Mouse (Mus musculus) neural tube, embryonic 15.5 days (tissue): ENCODE results near the gene Pappa. TPM values are rescaled to one million over a fixed set of nuclear protein-coding genes. Genes with fewer than 3 reads are reported as not detected.

Experiments
- ATAC-seq: fragments of 200-750 bp; cut with Nextera tagmentation; 2 replicates; pipeline ENCODE4 v1.8.0; 2017; ENCODE audit warnings: mild to moderate bottlenecking, moderate TSS enrichment, moderate library complexity; ENCODE audit not compliant: low FRiP score
- H3K27ac ChIP-seq: fragments of 300-500 bp; sonication (generic); replicated peaks from 2 replicates; pipeline ENCODE4 v1.5.1; 2015; ENCODE audit warnings: mild to moderate bottlenecking, inconsistent platforms
- H3K27me3 ChIP-seq: fragments of 300-500 bp; sonication (generic); replicated peaks from 2 replicates; pipeline ENCODE4 v1.6.1; 2015; ENCODE audit warnings: inconsistent platforms
- H3K36me3 ChIP-seq: fragments of 300-500 bp; sonication (generic); 2 replicates; pipeline ENCODE4 v1.6.1; 2015; ENCODE audit warnings: inconsistent platforms
- H3K4me1 ChIP-seq: fragments of 300-500 bp; sonication (generic); 2 replicates; pipeline ENCODE4 v1.6.1; 2015; ENCODE audit warnings: inconsistent platforms
- H3K4me2 ChIP-seq: fragments of 300-500 bp; sonication (generic); 2 replicates; pipeline ENCODE4 v1.6.1; 2015; ENCODE audit warnings: inconsistent platforms, mild to moderate bottlenecking, moderate library complexity
- H3K4me3 ChIP-seq: fragments of 300-500 bp; sonication (generic); replicated peaks from 2 replicates; pipeline ENCODE4 v1.5.1; 2015; ENCODE audit warnings: mild to moderate bottlenecking, inconsistent platforms
- H3K9ac ChIP-seq: fragments of 300-500 bp; sonication (generic); replicated peaks from 2 replicates; pipeline ENCODE4 v1.6.1; 2015; ENCODE audit warnings: mild to moderate bottlenecking, inconsistent platforms
- H3K9me3 ChIP-seq: fragments of 300-500 bp; sonication (generic); replicated peaks from 2 replicates; pipeline ENCODE4 v1.6.1; 2016; ENCODE audit warnings: inconsistent platforms
- WGBS: fragments of 180-500 bp; shearing (Covaris S2); methylation state at CpG from one replicate; pipeline ENCODE4 v1.1.7; 2015; ENCODE audit warnings: mixed read lengths; 5-methylcytosine and 5-hydroxymethylcytosine counted together
- polyA plus RNA-seq: library from polyadenylated mRNA; unstranded; fragments of >200 nt; fragmentation: Nextera tagmentation; extraction: Ambion mirVana; gene quantifications from 2 replicates; pipeline ENCODE4 v1.2.1, GENCODE M21; 2015

Pappa gene
- polyA plus RNA-seq, 1 experiment from 2014 or later, result 1.1 TPM

DNA sequence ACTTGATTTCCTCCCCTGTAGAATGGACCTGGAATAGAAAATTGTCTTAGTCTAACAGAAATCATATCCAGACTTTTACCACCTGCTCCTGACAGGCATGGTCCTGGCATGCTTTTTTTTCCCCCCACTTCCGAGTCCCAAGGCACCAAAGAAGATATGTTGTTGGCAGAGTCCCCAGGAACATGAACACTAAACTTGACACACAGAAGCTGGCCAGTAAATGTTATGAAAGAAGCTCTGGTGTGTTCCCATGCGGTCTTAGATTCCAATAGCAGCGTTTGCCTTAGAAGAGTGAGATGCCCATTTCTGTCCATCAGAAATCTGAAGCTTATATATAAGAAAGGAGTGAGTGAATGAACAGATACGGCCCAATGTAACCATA lies 155.3 kb downstream of the Pappa start:
- H3K27ac ChIP-seq, result no peak overlapping the region
- H3K9ac ChIP-seq, result no peak overlapping the region
- 54% methylated on average over 4 of the region's 4 CpGs for WGBS

DNA sequence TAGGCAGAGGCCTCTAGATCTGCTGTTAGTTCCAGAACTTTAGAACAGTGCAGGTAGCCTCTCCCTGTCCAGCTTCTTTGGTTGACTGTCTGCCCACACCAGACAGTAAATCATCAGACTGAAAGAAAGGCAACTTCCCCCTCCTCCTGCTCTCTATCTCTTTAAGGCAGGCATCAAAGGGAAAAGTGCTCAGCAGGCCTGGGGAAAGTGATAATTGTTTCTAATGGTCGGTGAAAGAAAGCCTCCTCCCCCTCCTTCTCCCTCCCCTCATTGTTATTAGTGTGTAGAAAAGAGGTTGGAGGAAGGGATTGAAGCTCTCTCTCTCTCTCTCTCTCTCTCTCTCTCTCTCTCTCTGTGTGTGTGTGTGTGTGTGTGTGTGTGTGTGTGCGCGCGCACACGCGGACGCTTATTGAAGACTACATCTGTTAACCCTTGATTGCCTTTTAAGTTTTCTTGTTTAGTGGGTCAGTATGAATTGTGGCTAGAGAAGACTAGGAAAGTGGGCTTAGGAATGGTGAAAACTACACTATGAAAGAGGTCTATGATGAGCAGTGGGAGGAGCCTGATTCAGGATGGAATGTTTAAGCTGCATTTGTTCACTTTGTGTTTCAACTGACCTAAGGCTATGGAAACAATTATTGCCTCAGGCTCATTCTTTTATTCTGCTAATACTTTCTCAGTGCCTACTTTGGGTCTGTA lies 156.2 kb downstream of the Pappa start:
- no peak overlapping the region for H3K27ac ChIP-seq
- H3K27me3 ChIP-seq, result 0 out of 2 replicates have a peak, but pooled peaks cover 7% of the 10 kb centered on the region
- H3K9ac ChIP-seq, result no peak overlapping the region
- H3K9me3 ChIP-seq, result no peaks in the 10 kb centered on the region
- no peaks in the 10 kb centered on the region for H3K36me3 ChIP-seq
- ATAC-seq, result peak; percentile 35; the same call in 1 of the 2 replicates
- no peak overlapping the region for H3K4me3 ChIP-seq
- H3K4me1 ChIP-seq, result 0 out of 2 replicates have a peak, but pooled peaks cover 13% of the 10 kb centered on the region
- 5% methylated on average over 7 of the region's 7 CpGs for WGBS
- no peak overlapping the region for H3K4me2 ChIP-seq

More for the DNA sequence above, 155.3 kb downstream of the Pappa start:
- ATAC-seq, result no peak
- Histone ChIP-seq H3K4me2 (no peak overlapping the region), H3K4me3 (no peak overlapping the region), H3K27me3 (0 out of 2 replicates have a peak, but pooled peaks cover 7% of the 10 kb centered on the region), H3K9me3 (no peaks in the 10 kb centered on the region), H3K4me1 (0 out of 2 replicates have a peak, but pooled peaks cover 13% of the 10 kb centered on the region), H3K36me3 (no peaks in the 10 kb centered on the region)

DNA sequence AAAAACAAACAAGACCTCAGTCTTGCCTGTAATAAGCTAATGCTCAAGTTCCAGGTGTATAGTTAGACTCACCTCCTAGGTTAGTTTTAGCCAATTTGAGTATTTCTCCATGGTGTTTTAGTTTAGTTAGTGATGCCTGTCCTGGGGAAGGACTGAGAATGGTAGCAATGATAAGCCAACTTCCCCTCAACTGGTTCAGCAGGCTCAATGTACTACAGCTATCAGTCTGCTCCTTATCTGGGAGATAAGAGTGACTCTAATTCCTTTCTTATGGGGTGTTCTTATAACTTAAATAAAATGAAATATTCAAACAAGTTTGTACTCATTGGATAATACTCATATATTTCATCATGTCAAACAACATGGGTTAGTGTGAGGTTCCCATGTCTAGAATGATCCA lies 156.9 kb downstream of the Pappa start:
- H3K4me2 ChIP-seq, result no peak overlapping the region
- H3K4me1 ChIP-seq, result 0 out of 2 replicates have a peak, but pooled peaks cover 13% of the 10 kb centered on the region
- no peak overlapping the region for H3K9ac ChIP-seq
- ATAC-seq, result no peak
- no peak overlapping the region for H3K4me3 ChIP-seq
- H3K27ac ChIP-seq, result no peak overlapping the region
- H3K27me3 ChIP-seq, result 0 out of 2 replicates have a peak, but pooled peaks cover 7% of the 10 kb centered on the region
- H3K9me3 ChIP-seq, result no peaks in the 10 kb centered on the region
- H3K36me3 ChIP-seq, result no peaks in the 10 kb centered on the region

DNA sequence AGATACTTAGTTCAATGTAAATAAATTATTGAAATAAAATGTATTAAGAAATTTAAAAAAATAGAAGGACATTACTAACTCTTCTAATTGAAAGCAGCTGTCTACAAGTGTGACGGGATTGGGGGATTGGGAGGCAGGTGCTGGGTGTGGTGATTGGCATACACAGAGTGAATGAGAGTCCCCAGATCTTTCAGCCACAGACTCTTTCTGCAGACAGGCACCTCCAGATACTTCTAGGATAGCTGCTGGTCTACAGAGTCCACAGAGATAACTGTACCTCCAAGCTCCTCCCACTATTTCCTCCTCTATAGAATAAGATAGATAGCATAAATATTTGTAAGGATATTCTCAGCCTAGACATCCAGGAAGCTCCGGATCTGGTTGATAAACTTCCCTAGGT lies 159.6 kb downstream of the Pappa start:
- no peaks in the 10 kb centered on the region for H3K36me3 ChIP-seq
- 0 out of 2 replicates have a peak, but pooled peaks cover 9% of the 10 kb centered on the region for H3K4me1 ChIP-seq
- 93% methylated on average over 2 of the region's 2 CpGs for WGBS
- ATAC-seq, result no peak
- H3K4me2 ChIP-seq, result no peak overlapping the region
- no peak overlapping the region for H3K9ac ChIP-seq
- H3K27me3 ChIP-seq, result 0 out of 2 replicates have a peak, but pooled peaks cover 2% of the 10 kb centered on the region
- no peak overlapping the region for H3K27ac ChIP-seq
- H3K9me3 ChIP-seq, result no peaks in the 10 kb centered on the region
- no peak overlapping the region for H3K4me3 ChIP-seq

DNA sequence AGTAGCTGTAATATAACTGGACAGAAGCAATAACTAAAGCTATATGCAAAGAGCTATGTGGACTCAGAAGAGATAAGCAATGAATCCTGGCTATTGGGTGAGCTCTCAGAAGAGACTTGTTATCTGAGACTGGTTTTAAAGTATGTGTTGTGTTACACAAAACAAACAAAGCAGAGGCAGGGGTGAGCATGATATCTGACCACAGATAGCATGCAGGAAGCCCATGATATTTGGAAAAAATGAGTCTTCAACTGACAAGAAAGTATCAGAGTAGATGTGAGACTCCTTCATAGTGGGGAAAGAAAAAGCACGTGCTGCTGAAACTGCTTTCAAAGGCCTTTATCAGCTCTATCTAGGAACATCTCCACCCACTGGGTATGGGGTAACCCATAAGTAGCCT lies 161.2 kb downstream of the Pappa start:
- Histone ChIP-seq H3K4me1 (0 out of 2 replicates have a peak, but pooled peaks cover 3% of the 10 kb centered on the region), H3K9me3 (no peaks in the 10 kb centered on the region), H3K27me3 (0 out of 2 replicates have a peak, but pooled peaks cover 2% of the 10 kb centered on the region), H3K4me3 (no peak overlapping the region), H3K4me2 (no peak overlapping the region), H3K27ac (no peak overlapping the region), H3K36me3 (no peaks in the 10 kb centered on the region), H3K9ac (no peak overlapping the region)
- ATAC-seq, result no peak
- WGBS, result 73% methylated on average over 1 of the region's 1 CpGs

DNA sequence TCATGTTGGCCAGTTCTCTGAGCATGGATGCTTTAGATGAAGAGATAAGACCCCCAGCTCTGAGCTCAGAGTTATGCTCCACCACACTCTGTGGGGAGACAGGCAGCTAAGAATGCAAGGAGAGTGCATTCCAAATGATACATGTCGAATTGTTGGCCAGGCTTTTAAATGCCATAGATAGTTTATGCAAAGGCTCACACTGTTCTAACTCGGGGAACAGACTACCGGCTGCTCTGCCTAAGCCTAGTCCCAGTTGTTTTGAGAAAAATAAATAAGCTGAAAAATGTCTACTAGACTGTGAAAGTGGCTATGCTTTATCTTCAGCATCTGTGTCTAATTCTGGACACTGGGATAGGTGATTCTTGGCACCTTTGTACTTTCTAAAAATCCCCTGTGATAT lies 165.3 kb downstream of the Pappa start:
- WGBS, result 72% methylated on average over 3 of the region's 3 CpGs
- Histone ChIP-seq H3K9me3 (no peaks in the 10 kb centered on the region), H3K9ac (no peak overlapping the region), H3K4me1 (no peaks in the 10 kb centered on the region), H3K4me2 (no peak overlapping the region), H3K27me3 (no peaks in the 10 kb centered on the region), H3K27ac (no peak overlapping the region), H3K36me3 (no peaks in the 10 kb centered on the region), H3K4me3 (no peak overlapping the region)
- ATAC-seq, result no peak

DNA sequence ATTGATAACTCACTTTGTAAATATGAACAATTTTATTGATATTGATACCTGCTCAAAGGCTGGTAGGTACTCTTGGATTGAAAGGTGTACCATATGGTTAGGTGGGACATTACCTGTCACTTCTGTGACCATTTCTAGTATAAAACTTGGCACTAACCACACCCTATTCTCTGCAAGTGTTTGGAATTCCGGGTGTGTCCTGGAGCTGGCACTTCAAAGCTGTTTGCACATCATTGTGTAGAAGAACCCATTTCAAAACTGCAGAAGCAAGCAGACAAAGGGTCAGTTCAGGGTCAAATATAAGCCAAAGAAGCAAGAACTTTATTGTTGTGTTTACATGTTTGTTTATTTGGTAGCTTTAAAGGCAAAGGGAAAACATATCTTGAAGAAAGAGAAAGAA lies 171.8 kb downstream of the Pappa start:
- no peak overlapping the region for H3K4me2 ChIP-seq
- no peak overlapping the region for H3K9ac ChIP-seq
- no peaks in the 10 kb centered on the region for H3K36me3 ChIP-seq
- WGBS, result 71% methylated on average over 1 of the region's 1 CpGs
- H3K27me3 ChIP-seq, result no peaks in the 10 kb centered on the region
- 0 out of 2 replicates have a peak, but pooled peaks cover 3% of the 10 kb centered on the region for H3K4me1 ChIP-seq
- H3K27ac ChIP-seq, result no peak overlapping the region
- no peak for ATAC-seq
- H3K9me3 ChIP-seq, result no peaks in the 10 kb centered on the region
- H3K4me3 ChIP-seq, result no peak overlapping the region

DNA sequence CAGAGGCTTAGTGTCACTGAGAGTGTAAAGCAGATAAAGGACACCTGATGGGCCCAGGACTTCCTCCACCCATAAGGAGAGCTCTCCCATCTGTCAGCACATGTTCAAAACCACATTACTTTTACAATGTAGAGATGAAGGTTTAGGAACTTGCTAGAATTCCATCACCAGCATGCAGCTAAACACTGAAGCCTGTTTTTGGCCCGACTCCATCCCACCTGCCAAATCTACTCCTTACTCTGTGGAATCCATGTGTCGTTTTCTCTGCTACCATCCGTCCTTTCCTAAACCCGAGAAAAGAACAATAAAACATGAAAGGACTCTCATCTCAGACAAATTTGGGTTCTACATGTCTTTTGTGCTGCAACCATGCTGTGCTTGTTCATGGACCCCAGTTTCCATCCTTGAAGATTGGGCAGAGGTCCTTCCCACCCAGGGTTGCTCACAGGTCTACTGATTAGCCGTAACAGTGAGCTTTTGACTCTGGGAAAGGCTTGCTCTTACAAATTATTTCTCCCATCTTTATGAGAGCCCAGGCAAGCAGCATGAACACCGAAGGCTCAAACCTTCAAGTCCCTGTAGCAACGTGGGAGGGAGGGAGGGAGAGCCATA lies 172.5 kb downstream of the Pappa start:
- Histone ChIP-seq H3K27me3 (no peaks in the 10 kb centered on the region), H3K4me3 (no peak overlapping the region), H3K4me2 (no peak overlapping the region), H3K9ac (no peak overlapping the region), H3K27ac (no peak overlapping the region), H3K36me3 (no peaks in the 10 kb centered on the region), H3K9me3 (no peaks in the 10 kb centered on the region), H3K4me1 (0 out of 2 replicates have a peak, but pooled peaks cover 3% of the 10 kb centered on the region)
- no peak for ATAC-seq
- 28% methylated on average over 7 of the region's 7 CpGs for WGBS

DNA sequence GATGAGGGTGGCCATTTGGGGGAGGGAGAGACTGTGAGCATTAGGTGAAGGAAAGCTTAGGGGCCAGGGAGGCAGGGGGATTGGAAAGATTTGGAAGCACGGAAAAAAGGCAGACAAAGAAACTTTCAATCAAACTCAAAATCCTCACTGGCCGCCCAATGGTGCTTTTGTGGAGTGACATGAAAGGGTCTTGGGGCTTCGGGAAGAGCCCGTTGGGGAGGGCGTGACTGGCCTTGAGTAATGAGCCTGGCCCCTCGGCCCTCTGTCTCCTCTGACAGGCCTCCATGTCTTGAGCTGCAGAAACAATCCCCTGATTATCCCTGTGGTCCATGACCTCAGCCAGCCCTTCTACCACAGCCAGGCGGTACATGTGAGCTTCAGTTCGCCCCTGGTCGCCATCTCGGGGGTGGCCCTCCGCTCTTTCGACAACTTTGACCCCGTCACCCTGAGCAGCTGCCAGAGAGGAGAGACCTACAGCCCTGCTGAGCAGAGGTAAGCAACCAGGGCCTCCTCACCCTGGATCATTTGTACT lies 173.1 kb downstream of the Pappa start:
- 10% methylated on average over 13 of the region's 13 CpGs for WGBS

DNA sequence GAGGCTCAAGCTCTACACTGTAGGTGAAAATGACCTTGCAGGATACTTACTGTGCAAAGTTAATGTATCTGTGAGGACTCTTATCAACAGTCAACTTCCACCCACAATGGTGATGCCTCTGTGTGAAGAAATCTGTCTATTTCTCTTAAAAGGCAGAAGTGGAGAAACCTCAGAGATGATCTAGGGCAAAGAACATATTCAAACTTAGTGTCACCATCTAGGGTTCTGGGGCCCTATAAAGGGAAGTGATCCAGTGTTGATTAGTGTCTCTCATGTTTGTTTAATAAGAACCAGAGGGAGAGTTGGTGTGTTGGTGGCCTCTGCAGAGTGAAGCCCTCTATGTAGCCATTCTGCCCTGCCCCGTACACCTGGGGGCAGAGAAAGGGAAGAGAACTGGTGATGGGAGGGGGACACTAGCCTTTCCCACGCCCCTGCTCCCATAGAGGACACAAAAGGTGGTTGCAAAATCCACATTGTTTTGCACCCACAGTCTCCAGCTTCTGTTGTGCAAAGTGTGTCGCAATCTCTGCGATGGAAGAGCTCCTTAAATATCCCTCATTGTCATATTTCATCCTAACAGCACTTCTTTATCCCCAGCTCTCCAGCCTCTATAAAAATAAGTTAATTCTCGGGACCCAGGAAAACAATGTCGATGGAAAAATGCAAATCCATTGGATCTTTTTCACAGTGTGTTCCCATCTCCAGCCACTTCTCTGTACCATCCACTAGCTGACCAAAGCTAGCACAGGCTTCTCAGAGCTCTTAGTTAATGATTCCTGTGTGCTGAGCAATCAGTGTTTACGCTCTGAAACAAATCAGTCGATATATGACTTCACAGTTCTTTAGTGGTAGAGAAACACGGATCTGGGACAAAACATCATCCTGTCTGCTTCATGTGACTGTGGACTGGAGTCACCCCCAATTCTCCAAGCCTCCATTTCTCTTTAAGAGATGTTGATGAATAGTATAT lies 174.5 kb downstream of the Pappa start:
- Histone ChIP-seq H3K4me2 (no peak overlapping the region), H3K36me3 (no peaks in the 10 kb centered on the region), H3K27me3 (no peaks in the 10 kb centered on the region), H3K4me1 (0 out of 2 replicates have a peak, but pooled peaks cover 3% of the 10 kb centered on the region), H3K27ac (no peak overlapping the region), H3K4me3 (no peak overlapping the region), H3K9me3 (no peaks in the 10 kb centered on the region), H3K9ac (no peak overlapping the region)
- no peak for ATAC-seq
- 53% methylated on average over 9 of the region's 9 CpGs for WGBS

More for the DNA sequence above, 173.1 kb downstream of the Pappa start:
- no peaks in the 10 kb centered on the region for H3K9me3 ChIP-seq
- no peaks in the 10 kb centered on the region for H3K27me3 ChIP-seq
- H3K4me1 ChIP-seq, result 0 out of 2 replicates have a peak, but pooled peaks cover 3% of the 10 kb centered on the region
- H3K36me3 ChIP-seq, result no peaks in the 10 kb centered on the region
- no peak overlapping the region for H3K4me3 ChIP-seq
- H3K27ac ChIP-seq, result no peak overlapping the region
- H3K9ac ChIP-seq, result no peak overlapping the region
- no peak overlapping the region for H3K4me2 ChIP-seq
- no peak for ATAC-seq

DNA sequence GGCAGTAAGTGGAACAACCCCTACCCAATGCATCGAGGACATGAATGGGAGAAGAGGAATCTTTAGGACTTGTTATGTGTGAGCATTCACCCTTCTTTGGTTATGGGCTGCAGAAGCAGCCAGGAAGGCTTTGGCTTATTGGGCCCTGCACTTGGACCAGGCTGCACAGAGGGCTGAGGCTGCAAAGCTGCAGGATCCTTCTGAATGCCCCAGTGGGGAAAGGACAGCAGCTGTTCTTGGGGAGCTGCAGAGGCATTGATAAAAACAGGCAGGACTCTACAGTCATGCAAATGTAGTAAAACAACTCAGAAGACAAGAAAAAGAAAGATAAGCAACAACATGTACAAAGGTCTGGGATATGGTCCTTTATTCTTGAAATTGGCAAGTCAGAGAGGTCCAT lies 175.4 kb downstream of the Pappa start:
- ATAC-seq, result no peak
- H3K4me3 ChIP-seq, result no peak overlapping the region
- WGBS, result 72% methylated on average over 1 of the region's 1 CpGs

More for the DNA sequence above, 175.4 kb downstream of the Pappa start:
- Histone ChIP-seq H3K9me3 (no peaks in the 10 kb centered on the region), H3K4me2 (no peak overlapping the region), H3K4me1 (0 out of 2 replicates have a peak, but pooled peaks cover 3% of the 10 kb centered on the region), H3K36me3 (no peaks in the 10 kb centered on the region), H3K27ac (no peak overlapping the region), H3K9ac (no peak overlapping the region), H3K27me3 (no peaks in the 10 kb centered on the region)
